Mouse (Mus musculus): Measurements from ENCODE around the gene Plp2.
"Not testable (repeated sequence)": the region's sequence is repeated elsewhere in the genome, so short reads cannot be mapped to it uniquely, and the experiment has no call there.

The Plp2 gene

DNA sequence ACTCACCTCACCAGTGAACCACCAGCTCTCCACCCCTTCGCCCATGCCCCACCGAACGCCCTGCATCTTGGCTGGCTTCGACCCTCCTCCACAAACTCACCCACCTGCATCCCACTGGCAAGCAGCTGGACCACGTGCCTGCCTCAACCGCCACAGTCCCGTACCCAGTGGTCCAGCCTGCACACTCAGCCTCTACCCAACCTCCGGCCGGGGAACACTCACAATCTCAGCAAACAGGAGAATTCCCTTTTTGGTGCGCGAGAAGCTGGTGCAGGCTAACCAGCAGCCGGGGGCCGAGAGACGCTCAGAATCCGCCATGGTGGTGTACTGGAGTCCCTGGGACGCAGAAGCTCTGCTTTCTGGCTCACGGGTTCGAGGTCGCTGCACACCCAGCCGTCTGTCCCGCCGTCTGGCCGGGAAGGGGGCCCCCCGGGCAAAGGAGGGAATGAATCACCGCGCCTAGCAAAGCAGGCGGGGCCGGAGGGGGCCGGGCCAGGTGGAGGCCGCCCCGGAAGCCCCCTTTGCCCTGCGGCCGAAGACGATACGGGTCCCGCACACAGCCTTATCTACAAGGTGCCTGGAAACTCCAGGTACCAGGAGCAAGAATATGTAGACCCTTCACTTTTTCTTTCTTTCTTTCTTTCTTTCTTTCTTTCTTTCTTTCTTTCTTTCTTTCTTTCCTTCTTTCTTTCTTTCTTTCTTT, at the start of gene Plp2:
Gene Plp2 (minus strand): TSS at position 470 of the 703 bp plus-strand sequence.
- DNase-seq (ENCODE audit: low spot score in 2 of 2): no peak

DNA sequence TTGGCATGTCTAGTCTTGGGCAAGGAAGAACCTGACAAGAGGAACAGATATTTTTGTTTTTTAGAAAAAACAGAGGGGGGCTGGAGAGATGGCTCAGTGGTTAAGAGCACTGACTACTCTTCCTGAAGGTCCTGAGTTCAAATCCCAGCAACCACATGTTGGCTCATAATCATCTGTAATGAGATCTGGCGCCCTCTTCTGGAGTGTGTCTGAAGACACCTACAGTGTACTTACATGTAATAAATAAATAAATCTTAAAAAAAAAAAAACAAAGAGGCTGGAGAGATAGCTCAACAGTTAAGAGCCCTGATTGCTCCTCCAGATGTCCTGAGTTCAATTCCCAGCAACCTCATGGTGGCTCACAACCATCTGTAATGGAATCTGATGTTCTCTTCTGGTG, 44.9 kb upstream of the Plp2 start:
- DNase-seq (ENCODE audit: low spot score in 2 of 2): not testable (repeated sequence)

DNA sequence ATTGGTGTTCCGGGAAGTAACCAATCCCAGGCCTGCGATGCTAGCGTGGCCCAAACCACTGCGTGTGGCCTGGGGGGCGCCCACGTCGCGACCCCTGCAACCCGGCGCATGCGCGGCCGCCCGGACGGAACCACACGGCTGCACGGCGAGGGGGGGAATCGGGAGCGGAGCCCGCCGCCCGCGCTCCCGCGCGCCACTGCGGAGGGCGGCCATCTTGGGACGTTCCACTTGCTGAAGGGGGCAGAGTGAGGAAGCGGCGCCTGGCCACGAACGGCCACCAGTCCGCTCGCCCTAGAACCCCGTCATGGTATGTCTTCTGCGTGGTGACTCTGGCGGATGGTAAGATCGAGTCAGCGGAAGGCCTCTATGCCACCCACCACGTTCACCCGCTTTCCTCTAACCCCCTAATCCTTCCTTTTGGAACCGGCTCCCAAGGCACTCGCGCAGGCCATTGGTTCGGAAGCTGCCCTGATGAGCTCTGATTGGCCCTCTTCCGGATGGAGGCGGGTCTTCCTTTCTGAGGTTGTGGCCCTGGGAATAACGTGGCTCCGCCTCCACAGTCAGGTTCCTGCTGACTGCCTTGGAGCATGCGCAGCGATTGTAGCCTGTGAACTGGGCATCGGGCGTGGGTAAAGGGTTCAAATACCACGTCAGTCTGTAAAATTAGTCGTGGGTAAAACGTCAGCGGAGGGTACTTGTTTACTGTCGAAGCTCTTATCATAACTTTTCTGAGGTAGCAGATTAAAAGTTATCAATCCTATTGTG, 43.1 kb upstream of the Plp2 start, which contains the start of gene Wdr45:
Gene Wdr45 (plus strand): TSS at position 199 of the 765 bp plus-strand sequence.
- DNase-seq (ENCODE audit: low spot score in 2 of 2): peak; percentile 88 to 93

GRCm38 (mm10) chrX:7713764-7714134, 42.6 kb upstream of the Plp2 start:
- DNase-seq (ENCODE audit: low spot score in 2 of 2): not testable (repeated sequence)

DNA sequence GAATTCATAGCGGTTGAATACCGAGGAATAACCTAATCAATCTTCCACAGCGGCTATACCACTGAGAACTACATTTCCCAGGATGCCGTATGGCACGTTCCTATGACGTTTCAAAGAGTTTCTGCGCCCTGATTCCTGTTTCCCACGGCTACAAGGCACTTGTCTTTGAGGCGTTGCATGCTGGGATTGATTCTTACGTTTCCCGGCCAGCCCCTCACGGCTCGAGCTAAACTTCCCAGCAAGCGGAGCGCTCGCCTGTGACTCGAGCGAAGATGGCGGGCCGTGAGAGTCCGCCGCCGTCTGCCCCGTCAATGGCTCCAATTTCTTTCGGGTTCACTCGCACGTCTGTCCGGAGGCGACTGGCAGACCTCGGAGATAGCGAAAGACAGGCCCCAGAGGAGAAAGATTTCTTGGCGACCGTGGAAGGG, 25.8 kb upstream of the Plp2 start, which contains the start of gene Gpkow:
Gene Gpkow (plus strand): TSS at position 178 of the 428 bp plus-strand sequence.
- peak; percentile 67 to 79 for DNase-seq (ENCODE audit: low spot score in 2 of 2)

DNA sequence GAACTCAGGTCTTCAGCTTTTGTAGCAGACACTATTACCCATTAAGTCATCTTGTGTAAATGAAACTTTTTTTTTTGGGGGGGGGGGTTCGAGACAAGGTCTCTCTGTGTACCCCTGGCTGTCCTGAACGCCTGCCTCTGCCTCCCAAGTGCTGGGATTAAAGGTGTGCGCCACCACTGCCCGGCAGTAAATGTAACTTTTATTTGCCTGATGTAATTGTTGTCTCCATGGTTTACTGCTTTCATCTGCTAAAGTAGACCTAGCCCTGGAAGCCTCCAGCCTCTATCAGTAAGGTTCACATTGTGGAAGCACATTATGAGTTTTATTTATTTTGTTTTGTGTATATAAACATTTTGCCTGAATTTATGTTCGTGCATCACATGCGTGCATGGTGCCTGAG, 25.3 kb upstream of the Plp2 start:
- no peak for DNase-seq (ENCODE audit: low spot score in 2 of 2)

DNA sequence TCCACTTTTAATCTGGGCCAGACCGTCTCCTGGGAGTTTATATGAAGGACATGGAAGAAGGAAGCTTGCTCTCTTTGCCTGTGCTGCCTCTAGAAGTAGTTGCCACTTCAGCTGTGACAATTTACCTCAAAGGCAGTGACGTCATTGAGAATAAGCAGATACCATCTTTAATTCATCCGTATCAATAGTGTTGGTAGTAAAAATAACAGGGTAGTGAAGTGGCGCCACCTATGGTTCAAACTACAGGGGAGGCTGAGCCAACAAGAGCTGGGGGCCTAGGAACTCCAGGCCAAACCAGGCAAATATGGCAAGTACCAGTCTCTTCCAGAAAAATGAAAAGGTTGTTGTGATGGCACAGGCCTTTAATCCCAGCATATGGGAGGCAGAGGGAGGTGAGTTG, 21.7 kb upstream of the Plp2 start:
- no peak for DNase-seq (ENCODE audit: low spot score in 2 of 2)

DNA sequence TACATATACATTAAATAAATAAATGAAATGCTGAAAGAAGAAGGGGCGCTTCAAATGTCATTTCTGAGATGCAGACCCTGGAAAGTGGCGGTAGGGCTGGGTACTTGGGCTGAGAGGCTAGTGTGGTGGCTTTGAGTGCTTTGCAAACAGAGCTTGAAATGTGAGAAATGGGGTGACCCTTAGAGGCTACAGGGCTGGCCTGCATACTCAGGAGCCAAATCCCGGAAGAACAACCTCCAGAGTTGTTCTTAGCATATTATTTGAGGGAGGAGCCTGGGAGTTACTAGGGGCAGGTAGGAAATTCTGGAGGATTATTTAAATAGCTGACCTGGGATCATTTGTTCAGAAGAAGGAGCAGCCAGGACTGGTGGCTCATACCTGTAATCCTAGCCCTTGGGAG, 19.3 kb upstream of the Plp2 start:
- no peak for DNase-seq (ENCODE audit: low spot score in 2 of 2)

DNA sequence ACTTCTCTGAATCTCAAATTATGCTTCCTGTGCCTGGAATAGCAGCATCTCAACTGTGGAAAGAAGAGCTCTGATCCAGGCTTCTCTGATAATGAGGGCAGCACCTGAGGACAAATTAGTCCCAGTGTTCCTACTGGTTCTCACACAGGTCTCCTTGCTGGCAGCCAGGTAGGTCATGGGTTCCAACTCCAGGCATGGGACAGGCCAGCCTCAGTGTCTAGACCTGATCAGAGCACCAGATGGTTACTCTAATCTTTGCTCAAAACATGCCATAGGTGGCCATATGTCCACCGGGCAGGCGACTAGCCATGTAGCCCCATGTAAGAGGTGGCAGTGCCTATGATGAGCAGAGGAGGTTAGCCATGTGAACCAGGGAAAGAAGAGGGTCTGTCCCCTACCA, 17.1 kb upstream of the Plp2 start:
- no peak for DNase-seq (ENCODE audit: low spot score in 2 of 2)

GRCm38 (mm10) chrX:7680864-7681263, 9.7 kb upstream of the Plp2 start, which contains the start of gene Magix:
TSS of gene Magix (minus strand) at chrX:7681251.
- DNase-seq (ENCODE audit: low spot score in 2 of 2): no peak

GRCm38 (mm10) chrX:7680057-7680412, 8.8 kb upstream of the Plp2 start:
- no peak for DNase-seq (ENCODE audit: low spot score in 2 of 2)

DNA sequence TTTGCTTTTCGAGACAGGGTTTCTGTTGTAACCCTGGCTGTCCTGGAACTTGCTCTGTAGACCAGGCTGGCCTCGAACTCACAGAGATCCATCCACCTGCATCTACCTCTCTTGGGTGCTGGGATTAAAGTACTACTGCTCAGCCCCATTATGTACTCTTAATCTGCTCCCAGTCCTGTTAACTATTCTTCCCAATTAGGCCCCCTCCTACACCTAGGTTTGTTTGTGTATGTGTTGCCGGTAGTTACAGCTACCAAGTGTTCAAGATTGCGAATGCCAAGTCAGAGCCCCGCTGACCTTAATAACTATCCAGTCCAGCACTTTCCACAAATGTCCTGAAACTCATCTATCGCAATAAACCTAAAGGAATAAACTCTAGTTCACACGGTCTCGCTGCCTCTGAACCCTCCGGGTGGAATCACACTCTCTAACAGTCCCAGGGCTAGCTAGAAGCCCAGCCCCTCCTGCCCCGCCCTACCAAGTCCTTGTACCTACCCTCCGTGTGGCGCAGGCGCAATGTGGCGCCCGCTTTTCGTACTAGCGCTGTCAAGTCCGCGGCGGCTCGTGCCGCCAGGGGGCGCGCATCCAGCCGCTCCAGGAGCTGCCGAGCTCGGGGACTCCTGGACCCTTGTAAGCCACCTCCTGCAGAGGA, 8.3 kb upstream of the Plp2 start:
- peak; percentile 66 to 73 for DNase-seq (ENCODE audit: low spot score in 2 of 2)

- DNase-seq (ENCODE audit: low spot score in 2 of 2): no peak
Measured at GRCm38 (mm10) chrX:7678986-7679385, 7.8 kb upstream of the Plp2 start.

- DNase-seq (ENCODE audit: low spot score in 2 of 2): no peak
Measured at GRCm38 (mm10) chrX:7675001-7675380, 3.8 kb upstream of the Plp2 start.

- no peak for DNase-seq (ENCODE audit: low spot score in 2 of 2)
Measured at GRCm38 (mm10) chrX:7674284-7675000, 3.3 kb upstream of the Plp2 start.

GRCm38 (mm10) chrX:7673578-7674281, 2.5 kb upstream of the Plp2 start:
- DNase-seq (ENCODE audit: low spot score in 2 of 2): no peak

GRCm38 (mm10) chrX:7672739-7673138, 1.5 kb upstream of the Plp2 start:
- DNase-seq (ENCODE audit: low spot score in 2 of 2): no peak

GRCm38 (mm10) chrX:7670390-7670881, 754 bp downstream of the Plp2 start:
- DNase-seq (ENCODE audit: low spot score in 2 of 2): peak in 1 of 2 experiments; percentile 33

GRCm38 (mm10) chrX:7665739-7666502, 5.3 kb downstream of the Plp2 start:
- DNase-seq (ENCODE audit: low spot score in 2 of 2): no peak

DNA sequence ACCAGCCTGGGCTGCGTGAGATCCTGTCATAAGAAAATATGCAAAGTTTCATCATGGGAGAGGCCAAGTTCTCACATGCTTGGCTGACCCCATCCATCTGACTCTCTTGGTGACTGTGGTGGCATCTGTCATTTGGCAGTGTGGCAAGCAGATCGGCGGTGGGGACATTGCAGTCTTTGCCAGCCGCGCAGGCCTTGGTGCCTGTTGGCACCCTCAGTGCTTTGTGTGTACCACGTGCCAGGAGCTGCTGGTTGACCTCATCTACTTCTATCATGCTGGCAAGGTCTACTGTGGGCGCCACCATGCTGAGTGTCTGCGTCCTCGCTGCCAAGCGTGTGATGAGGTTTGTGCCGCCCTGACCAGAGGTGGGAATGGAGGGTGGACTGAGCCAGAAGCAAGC, 6.4 kb downstream of the Plp2 start:
- DNase-seq (ENCODE audit: low spot score in 2 of 2): no peak

All from frontal cortex, postnatal 14 days (tissue).